Mouse (Mus musculus): Measurements from ENCODE around the gene Gpr183. TPM values are rescaled to one million over a fixed set of nuclear protein-coding genes. Genes with fewer than 3 reads are reported as not detected.

The Gpr183 gene
- polyA plus RNA-seq, 1 experiment from 2014 or later = 4.1 TPM

- H3K9me3 ChIP-seq (replicated peaks) = no peaks in the 10 kb centered on the region
- peaks cover 35% of the 10 kb centered on the region for H3K36me3 ChIP-seq
- no peaks in the 10 kb centered on the region for H3K27me3 ChIP-seq
- no peak overlapping the region for H3K27ac ChIP-seq
- peaks cover 13% of the 10 kb centered on the region for H3K4me1 ChIP-seq
- H3K9ac ChIP-seq = no peak overlapping the region
- H3K4me2 ChIP-seq = no peak overlapping the region
- ATAC-seq (replicated peaks; ENCODE audit: low FRiP score) = no peak
- H3K4me3 ChIP-seq (replicated peaks) = no peak overlapping the region
- 80% methylated on average over 8 of the region's 8 CpGs for WGBS
These were observed 31.8 kb upstream of the Gpr183 start for GRCm38 (mm10) chr14:121996786-121997185.

- ATAC-seq (replicated peaks; ENCODE audit: low FRiP score) = no peak
- H3K36me3 ChIP-seq = peaks cover 30% of the 10 kb centered on the region
- no peaks in the 10 kb centered on the region for H3K9me3 ChIP-seq (replicated peaks)
- no peak overlapping the region for H3K9ac ChIP-seq
- WGBS = 90% methylated on average over 1 of the region's 1 CpGs
- peaks cover 12% of the 10 kb centered on the region for H3K4me1 ChIP-seq
- no peaks in the 10 kb centered on the region for H3K27me3 ChIP-seq
- no peak overlapping the region for H3K4me3 ChIP-seq (replicated peaks)
- H3K27ac ChIP-seq = no peak overlapping the region
- H3K4me2 ChIP-seq = no peak overlapping the region
These were observed 30.5 kb upstream of the Gpr183 start for GRCm38 (mm10) chr14:121995557-121995870.

GRCm38 (mm10) chr14:121994846-121995556, 30.0 kb upstream of the Gpr183 start:
- no peak for ATAC-seq (replicated peaks; ENCODE audit: low FRiP score)

GRCm38 (mm10) chr14:121994171-121994700, 29.2 kb upstream of the Gpr183 start:
- Histone ChIP-seq H3K27me3 (no peaks in the 10 kb centered on the region), H3K27ac (no peak overlapping the region), H3K9me3 (replicated peaks) (no peaks in the 10 kb centered on the region), H3K9ac (no peak overlapping the region), H3K4me2 (no peak overlapping the region), H3K36me3 (peaks cover 26% of the 10 kb centered on the region), H3K4me3 (replicated peaks) (no peak overlapping the region), H3K4me1 (peaks cover 17% of the 10 kb centered on the region)
- WGBS = 93% methylated on average over 17 of the region's 17 CpGs
- no peak for ATAC-seq (replicated peaks; ENCODE audit: low FRiP score)

More at GRCm38 (mm10) chr14:121994846-121995556, 30.0 kb upstream of the Gpr183 start:
- Histone ChIP-seq H3K4me2 (no peak overlapping the region), H3K4me1 (peaks cover 12% of the 10 kb centered on the region), H3K27me3 (no peaks in the 10 kb centered on the region), H3K27ac (no peak overlapping the region), H3K4me3 (replicated peaks) (no peak overlapping the region), H3K9ac (no peak overlapping the region), H3K9me3 (replicated peaks) (no peaks in the 10 kb centered on the region), H3K36me3 (peaks cover 26% of the 10 kb centered on the region)
- 91% methylated on average over 7 of the region's 7 CpGs for WGBS

GRCm38 (mm10) chr14:121993616-121994015, 28.6 kb upstream of the Gpr183 start:
- 87% methylated on average over 4 of the region's 4 CpGs for WGBS
- Histone ChIP-seq H3K9me3 (replicated peaks) (no peaks in the 10 kb centered on the region), H3K4me3 (replicated peaks) (no peak overlapping the region), H3K36me3 (peaks cover 26% of the 10 kb centered on the region), H3K27me3 (no peaks in the 10 kb centered on the region), H3K4me1 (peaks cover 23% of the 10 kb centered on the region), H3K4me2 (no peak overlapping the region), H3K9ac (no peak overlapping the region), H3K27ac (no peak overlapping the region)
- ATAC-seq (replicated peaks; ENCODE audit: low FRiP score) = no peak

GRCm38 (mm10) chr14:121992395-121993280, 27.6 kb upstream of the Gpr183 start:
- H3K4me2 ChIP-seq = no peak overlapping the region
- H3K4me3 ChIP-seq (replicated peaks) = no peak overlapping the region
- peak overlapping the region; percentile 34; the same call in 1 of the 2 replicates for H3K27ac ChIP-seq
- no peaks in the 10 kb centered on the region for H3K27me3 ChIP-seq
- peaks cover 21% of the 10 kb centered on the region for H3K36me3 ChIP-seq
- no peak overlapping the region for H3K9ac ChIP-seq
- ATAC-seq (replicated peaks; ENCODE audit: low FRiP score) = no peak
- peaks cover 32% of the 10 kb centered on the region for H3K4me1 ChIP-seq
- 76% methylated on average over 13 of the region's 13 CpGs for WGBS
- no peaks in the 10 kb centered on the region for H3K9me3 ChIP-seq (replicated peaks)

GRCm38 (mm10) chr14:121991921-121992320, 26.9 kb upstream of the Gpr183 start:
- no peaks in the 10 kb centered on the region for H3K9me3 ChIP-seq (replicated peaks)
- no peak for ATAC-seq (replicated peaks; ENCODE audit: low FRiP score)
- H3K36me3 ChIP-seq = peaks cover 19% of the 10 kb centered on the region
- H3K27me3 ChIP-seq = no peaks in the 10 kb centered on the region
- no peak overlapping the region for H3K4me2 ChIP-seq
- no peak overlapping the region for H3K4me3 ChIP-seq (replicated peaks)
- no peak overlapping the region for H3K9ac ChIP-seq
- peak overlapping the region; percentile 34; the same call in 1 of the 2 replicates for H3K27ac ChIP-seq
- peaks cover 37% of the 10 kb centered on the region for H3K4me1 ChIP-seq

GRCm38 (mm10) chr14:121990897-121991296, 25.9 kb upstream of the Gpr183 start:
- H3K27me3 ChIP-seq = no peaks in the 10 kb centered on the region
- 80% methylated on average over 6 of the region's 6 CpGs for WGBS
- no peak overlapping the region for H3K4me3 ChIP-seq (replicated peaks)
- peaks cover 16% of the 10 kb centered on the region for H3K36me3 ChIP-seq
- H3K4me1 ChIP-seq = peaks cover 37% of the 10 kb centered on the region
- no peaks in the 10 kb centered on the region for H3K9me3 ChIP-seq (replicated peaks)
- ATAC-seq (replicated peaks; ENCODE audit: low FRiP score) = no peak
- no peak overlapping the region for H3K27ac ChIP-seq
- no peak overlapping the region for H3K4me2 ChIP-seq
- H3K9ac ChIP-seq = no peak overlapping the region

- Histone ChIP-seq H3K27me3 (no peaks in the 10 kb centered on the region), H3K4me3 (replicated peaks) (no peak overlapping the region), H3K4me1 (peaks cover 37% of the 10 kb centered on the region), H3K9ac (no peak overlapping the region), H3K9me3 (replicated peaks) (no peaks in the 10 kb centered on the region), H3K4me2 (no peak overlapping the region), H3K27ac (peak overlapping the region; percentile 32; the same call in 1 of the 2 replicates), H3K36me3 (peaks cover 9% of the 10 kb centered on the region)
- 79% methylated on average over 3 of the region's 3 CpGs for WGBS
- ATAC-seq (replicated peaks; ENCODE audit: low FRiP score) = no peak
These were observed 24.9 kb upstream of the Gpr183 start for GRCm38 (mm10) chr14:121989869-121990268.

- H3K36me3 ChIP-seq = peaks cover 4% of the 10 kb centered on the region
- 72% methylated on average over 3 of the region's 3 CpGs for WGBS
- 0 out of 2 replicates have a peak overlapping the region, but pooled peaks have one; percentile 41 for H3K27ac ChIP-seq
- ATAC-seq (replicated peaks; ENCODE audit: low FRiP score) = no peak
- H3K9me3 ChIP-seq (replicated peaks) = no peaks in the 10 kb centered on the region
- H3K27me3 ChIP-seq = no peaks in the 10 kb centered on the region
- H3K9ac ChIP-seq = no peak overlapping the region
- H3K4me1 ChIP-seq = peaks cover 40% of the 10 kb centered on the region
- no peak overlapping the region for H3K4me3 ChIP-seq (replicated peaks)
- no peak overlapping the region for H3K4me2 ChIP-seq
These were observed 24.3 kb upstream of the Gpr183 start for GRCm38 (mm10) chr14:121989331-121989730.

- Histone ChIP-seq H3K27ac (0 out of 2 replicates have a peak overlapping the region, but pooled peaks have one; percentile 18), H3K4me3 (replicated peaks) (no peak overlapping the region), H3K4me1 (peaks cover 54% of the 10 kb centered on the region), H3K9me3 (replicated peaks) (no peaks in the 10 kb centered on the region), H3K9ac (no peak overlapping the region), H3K36me3 (no peaks in the 10 kb centered on the region), H3K27me3 (no peaks in the 10 kb centered on the region), H3K4me2 (no peak overlapping the region)
- ATAC-seq (replicated peaks; ENCODE audit: low FRiP score) = no peak
- 54% methylated on average over 4 of the region's 4 CpGs for WGBS
These were observed 22.7 kb upstream of the Gpr183 start for GRCm38 (mm10) chr14:121987691-121988090.

- Histone ChIP-seq H3K27ac (0 out of 2 replicates have a peak overlapping the region, but pooled peaks have one; percentile 18), H3K36me3 (no peaks in the 10 kb centered on the region), H3K27me3 (no peaks in the 10 kb centered on the region), H3K4me1 (peaks cover 53% of the 10 kb centered on the region), H3K9ac (no peak overlapping the region), H3K9me3 (replicated peaks) (no peaks in the 10 kb centered on the region), H3K4me2 (no peak overlapping the region), H3K4me3 (replicated peaks) (no peak overlapping the region)
- ATAC-seq (replicated peaks; ENCODE audit: low FRiP score) = no peak
- WGBS = 88% methylated on average over 1 of the region's 1 CpGs
These were observed 22.3 kb upstream of the Gpr183 start for GRCm38 (mm10) chr14:121987287-121987686.
